Mouse (Mus musculus): ENCODE measurements around the gene Pdzd2.

DNA sequence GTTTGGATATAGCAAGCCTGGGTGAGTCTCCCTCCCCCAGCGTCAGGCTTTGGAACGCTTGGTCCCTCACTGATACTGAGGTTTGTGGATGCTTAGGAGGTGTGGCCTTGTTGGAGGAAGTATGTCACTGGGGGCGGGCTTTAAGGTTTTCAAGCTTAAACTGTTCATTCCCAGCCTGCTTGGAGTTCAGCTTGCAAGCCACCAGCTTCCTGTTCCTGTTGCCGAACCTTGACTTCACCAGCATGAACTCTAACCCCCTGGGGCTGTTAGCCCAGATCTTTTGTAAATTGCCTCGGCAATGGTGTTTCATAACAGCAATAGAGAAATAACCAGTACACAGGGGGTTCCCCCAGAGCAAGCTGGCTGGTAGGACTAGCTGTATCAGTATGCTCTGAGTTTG, 260.4 kb downstream of the Pdzd2 start:
- TF ChIP-seq CTCF (IDR thresholded peaks at IDR 0.05; ENCODE audit: borderline replicate concordance, control insufficient read depth, extremely low read depth, insufficient read depth, low read length, poor library complexity): no peak
- TF ChIP-seq POLR2A (IDR thresholded peaks at IDR 0.05; ENCODE audit: control insufficient read depth, extremely low read depth, insufficient read depth, low read length, poor library complexity): no peak
